Mouse (Mus musculus): ENCODE measurements around the gene Atp6v1g2.
A peak's percentile ranks its signal among the peaks of the same experiment; 100 is the strongest.

Gene Atp6v1g2

DNA sequence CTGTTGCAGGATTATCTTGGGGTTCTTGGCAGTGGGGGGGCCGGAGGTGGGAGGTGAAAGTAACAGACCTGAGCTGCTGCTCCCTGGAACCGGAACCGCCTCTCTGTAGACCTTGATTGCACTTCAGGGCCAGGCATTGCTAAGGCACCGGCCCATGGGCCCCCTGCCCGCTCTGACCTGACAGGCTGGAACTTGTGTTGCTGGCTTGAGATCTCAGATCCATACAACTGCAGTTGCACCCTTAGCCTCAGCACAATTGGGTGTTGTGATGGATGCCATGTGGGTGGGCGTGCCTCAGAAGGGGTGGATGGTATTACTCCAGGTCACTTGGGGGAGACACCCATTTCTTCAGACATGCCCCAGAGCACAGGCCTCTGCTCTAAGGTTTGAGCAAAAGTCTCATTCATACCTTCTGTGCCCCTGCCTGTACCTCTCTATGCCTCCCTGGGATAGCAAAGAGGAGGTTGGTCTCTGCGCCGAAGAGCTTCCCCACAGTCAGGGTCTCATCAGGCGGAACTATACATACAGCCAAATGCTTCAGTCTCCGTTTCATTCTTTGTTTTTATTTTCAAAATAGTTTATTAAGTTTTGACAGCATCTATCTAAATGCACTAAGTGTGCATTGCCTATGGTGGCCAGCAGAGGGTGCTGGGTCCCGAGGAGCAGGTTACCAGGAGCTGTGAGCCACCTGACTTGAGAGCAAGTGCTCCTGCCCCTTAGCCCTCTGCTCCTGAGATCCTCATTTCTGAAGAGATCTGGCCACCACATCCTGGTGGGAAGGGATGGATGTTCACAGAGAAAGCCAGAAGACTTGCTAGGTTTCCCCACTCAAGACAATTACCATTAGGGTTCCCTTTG lies 21.0 kb downstream of the Atp6v1g2 start:
- DNase-seq (ENCODE audit: low spot score in 2 of 2), result peak; percentile 67 to 78

DNA sequence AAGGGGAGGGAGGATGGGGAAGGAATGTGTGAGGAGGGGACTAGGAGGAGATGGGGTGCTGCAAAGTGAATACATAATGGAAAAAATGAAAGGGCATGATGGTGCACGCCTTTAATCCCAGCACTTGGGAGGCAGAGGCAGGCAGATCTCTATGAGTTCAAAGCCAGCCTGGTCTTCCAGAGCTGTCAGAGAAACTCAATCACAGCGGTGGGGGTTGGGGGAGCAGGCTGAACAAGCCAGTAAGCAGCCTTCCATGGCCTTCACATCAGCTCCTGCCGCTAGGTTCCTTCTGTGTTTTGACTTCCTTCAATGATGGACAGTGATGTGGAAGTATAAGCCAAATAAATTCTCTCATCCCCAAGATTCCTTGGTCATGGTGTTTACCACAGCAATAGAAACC lies 21.8 kb downstream of the Atp6v1g2 start:
- DNase-seq (ENCODE audit: low spot score in 2 of 2), result no peak

- DNase-seq (ENCODE audit: low spot score in 2 of 2), result no peak
Measured at GRCm38 (mm10) chr17:35255704-35256103, 22.2 kb downstream of the Atp6v1g2 start.

DNA sequence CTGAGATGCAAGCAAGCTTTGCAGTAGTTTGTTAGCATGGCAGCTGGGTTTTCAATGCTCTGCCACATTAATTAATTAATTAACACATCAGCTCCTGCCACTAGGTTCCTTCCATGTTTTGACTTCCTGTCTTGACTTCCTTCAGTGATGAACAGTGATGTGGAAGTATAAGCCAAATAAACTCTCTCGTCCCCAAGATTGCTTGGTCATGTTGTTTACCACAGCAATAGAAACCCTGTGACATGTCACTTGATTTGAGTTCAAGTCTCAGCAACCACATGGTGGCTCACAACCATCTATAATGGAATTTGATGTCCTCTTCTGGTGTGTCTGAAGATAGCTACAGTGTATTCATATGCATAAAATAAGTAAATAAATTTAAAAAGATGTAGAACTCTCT lies 23.9 kb downstream of the Atp6v1g2 start:
- no peak for DNase-seq (ENCODE audit: low spot score in 2 of 2)

GRCm38 (mm10) chr17:35257824-35258491 lies 24.5 kb downstream of the Atp6v1g2 start:
- DNase-seq (ENCODE audit: low spot score in 2 of 2), result peak; percentile 96 to 97

GRCm38 (mm10) chr17:35258492-35259478 lies 25.3 kb downstream of the Atp6v1g2 start:
- peak; percentile 95 for DNase-seq (ENCODE audit: low spot score in 2 of 2)

DNA sequence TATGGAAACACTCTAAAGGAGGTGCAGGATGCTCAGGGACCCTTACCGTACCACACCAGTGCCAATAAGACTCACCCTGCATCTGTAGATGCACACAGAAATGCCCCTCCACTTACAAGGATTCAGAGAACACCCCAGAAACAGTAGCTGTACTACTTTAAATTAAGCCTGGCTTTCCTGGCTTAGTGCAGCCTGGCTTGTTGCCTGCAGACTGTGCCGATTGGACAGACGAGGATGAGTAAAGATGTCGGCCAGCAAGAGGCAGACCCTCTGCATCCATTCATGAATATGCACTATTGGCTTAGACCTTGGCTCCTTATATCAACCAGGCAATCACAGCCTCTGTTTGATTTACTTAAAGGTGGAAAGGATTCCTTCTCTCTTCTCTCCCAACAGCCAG lies 26.2 kb downstream of the Atp6v1g2 start:
- DNase-seq (ENCODE audit: low spot score in 2 of 2), result no peak

DNA sequence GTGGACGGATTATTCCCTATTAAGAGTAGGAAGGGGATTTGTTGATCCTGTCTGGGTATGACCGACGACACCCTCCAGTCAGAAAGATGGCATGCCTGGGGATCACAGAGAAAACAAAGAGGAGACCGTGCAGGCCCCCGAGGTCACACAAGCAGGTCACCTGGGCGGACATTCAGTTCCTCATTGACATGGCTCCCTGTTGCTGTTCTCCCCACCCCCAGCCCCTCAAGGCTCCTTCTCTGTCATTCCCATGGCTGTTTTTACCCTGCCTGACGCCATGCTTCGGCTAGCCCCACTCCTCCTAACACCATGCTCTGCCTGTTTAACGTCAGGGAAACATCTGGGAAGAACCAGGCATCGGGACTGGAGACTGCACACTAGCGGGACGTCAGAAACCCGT lies 28.2 kb downstream of the Atp6v1g2 start:
- no peak for DNase-seq (ENCODE audit: low spot score in 2 of 2)

DNA sequence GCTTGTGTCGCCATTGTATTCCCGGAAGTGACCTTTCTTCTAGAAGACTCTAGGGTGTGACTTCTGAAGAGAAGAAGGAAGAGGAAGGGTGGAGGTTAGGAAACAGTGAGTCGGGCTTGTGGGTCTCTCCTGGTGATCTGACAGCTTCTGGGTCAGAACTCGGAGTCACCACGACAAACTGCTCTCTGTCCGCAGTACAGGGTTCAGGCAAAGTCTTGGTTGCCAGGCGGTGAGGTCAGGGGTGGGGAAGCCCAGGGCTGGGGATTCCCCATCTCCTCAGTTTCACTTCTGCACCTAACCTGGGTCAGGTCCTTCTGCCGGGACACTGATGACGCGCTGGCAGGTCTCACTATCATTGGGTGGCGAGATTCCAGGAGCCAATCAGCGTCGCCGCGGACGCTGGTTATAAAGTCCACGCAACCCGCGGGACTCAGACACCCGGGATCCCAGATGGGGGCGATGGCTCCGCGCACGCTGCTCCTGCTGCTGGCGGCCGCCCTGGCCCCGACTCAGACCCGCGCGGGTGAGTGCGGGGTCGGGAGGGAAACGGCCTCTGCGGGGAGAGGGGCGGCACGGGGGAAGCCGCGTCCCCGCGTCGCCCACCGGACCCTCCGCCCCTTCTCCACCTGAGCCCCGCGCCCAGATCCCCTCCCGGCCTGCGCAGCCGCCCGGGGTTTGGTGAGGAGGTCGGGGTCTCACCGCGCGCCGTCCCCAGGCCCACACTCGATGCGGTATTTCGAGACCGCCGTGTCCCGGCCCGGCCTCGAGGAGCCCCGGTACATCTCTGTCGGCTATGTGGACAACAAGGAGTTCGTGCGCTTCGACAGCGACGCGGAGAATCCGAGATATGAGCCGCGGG lies 29.4 kb downstream of the Atp6v1g2 start, which contains the start of gene H2-D1:
Gene H2-D1 (plus strand): TSS at position 67 of the 859 bp plus-strand sequence.
- DNase-seq (ENCODE audit: low spot score in 2 of 2), result peak; percentile 100

DNA sequence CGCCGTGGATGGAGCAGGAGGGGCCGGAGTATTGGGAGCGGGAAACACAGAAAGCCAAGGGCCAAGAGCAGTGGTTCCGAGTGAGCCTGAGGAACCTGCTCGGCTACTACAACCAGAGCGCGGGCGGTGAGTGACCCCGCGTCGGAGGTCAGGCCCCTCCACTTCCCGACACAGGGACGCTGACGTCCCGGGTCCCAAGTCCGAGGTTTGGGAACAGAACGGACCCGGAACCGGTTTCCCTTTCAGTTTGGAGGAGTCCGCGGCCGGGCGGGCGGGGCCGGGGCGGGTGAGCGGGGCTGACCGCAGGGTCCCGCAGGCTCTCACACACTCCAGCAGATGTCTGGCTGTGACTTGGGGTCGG lies 30.0 kb downstream of the Atp6v1g2 start:
- no peak for DNase-seq (ENCODE audit: low spot score in 2 of 2)

- peak in 1 of 2 experiments; percentile 41 for DNase-seq (ENCODE audit: low spot score in 2 of 2)
Measured at GRCm38 (mm10) chr17:35267399-35268086, 34.1 kb downstream of the Atp6v1g2 start.

DNA sequence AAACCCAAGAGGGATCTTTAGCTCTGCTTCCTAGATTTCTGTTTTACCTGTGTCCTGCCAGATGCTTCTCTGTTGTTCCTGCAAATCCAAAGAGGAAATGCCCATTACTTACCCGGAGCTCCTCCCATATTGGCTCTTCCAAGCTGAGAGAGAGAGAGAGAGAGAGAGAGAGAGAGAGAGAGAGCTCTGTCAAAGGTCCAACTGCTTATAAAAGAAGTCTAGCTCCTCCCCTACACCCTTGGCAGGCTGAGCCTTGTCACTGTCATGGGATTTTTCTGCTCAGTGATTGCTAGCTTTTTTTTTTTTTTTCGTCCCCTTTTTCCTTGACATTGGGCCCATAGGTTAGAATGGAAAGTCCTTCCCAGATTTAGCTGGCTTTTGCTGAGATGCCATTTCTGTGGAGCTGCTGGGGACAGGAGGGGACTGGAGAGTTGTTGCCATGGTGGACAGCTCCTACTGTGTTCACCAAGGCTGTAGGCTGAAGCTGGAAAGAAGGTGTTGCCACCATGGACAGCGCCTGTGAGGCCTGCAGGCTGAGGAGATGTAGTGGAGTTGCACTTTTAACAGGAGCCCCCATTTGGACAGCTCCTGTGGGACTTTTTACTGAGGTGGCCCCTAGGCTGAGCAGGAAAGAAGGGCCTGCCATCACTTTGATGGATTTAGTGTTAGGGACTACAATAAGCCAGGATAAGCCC lies 36.3 kb downstream of the Atp6v1g2 start:
- DNase-seq (ENCODE audit: low spot score in 2 of 2), result no peak

- no peak for DNase-seq (ENCODE audit: low spot score in 2 of 2)
Measured at GRCm38 (mm10) chr17:35272249-35272648, 38.8 kb downstream of the Atp6v1g2 start.

GRCm38 (mm10) chr17:35274770-35275169 lies 41.3 kb downstream of the Atp6v1g2 start:
- DNase-seq (ENCODE audit: low spot score in 2 of 2), result peak; percentile 76 to 85

DNA sequence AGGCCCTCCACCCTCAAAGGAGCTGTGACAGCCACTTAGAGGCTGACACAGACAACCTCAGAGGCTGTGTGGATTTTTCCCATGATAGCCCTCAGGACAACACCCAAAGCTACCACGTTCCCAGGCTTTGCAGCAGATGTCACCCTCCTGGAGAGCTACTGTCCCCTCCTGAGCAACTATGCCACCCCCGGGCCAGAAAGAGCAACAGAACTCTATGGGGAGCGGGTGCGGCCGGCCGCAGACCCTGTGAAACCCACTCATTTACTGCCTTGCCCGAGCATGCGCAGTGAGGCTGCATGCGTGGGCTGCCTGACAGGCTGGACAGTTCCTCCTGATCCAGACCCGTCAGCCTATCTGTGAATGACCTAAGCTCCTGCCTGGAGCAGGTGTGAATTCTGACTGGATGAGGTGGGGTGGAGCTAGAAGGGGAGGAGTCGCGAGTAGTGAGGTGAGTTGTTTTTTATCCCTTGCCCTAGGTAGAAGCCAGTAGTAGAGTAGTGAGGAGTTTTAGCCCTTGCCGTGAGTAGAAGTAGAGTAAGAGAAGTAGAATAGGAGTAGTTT lies 42.9 kb downstream of the Atp6v1g2 start:
- no peak for DNase-seq (ENCODE audit: low spot score in 2 of 2)

DNA sequence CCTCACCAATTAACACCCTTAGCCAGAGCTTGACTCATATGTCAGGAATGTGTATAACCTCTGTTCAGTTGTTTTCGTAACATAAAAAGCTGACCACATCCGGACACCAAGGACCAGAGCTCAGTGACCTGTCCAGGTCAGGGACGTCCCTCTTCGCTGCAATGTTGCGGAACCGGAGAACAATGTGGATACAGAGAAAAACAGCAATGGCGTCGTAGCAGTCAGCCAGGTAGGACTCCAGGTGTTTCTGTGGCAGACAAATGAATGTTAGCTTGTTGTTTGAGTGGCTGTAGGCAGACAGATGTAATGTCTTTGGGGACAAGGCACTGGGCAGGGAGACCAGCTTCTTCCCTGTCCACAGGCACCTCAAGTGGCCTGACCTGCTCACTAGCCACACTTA lies 44.6 kb downstream of the Atp6v1g2 start:
- DNase-seq (ENCODE audit: low spot score in 2 of 2), result no peak

- DNase-seq (ENCODE audit: low spot score in 2 of 2), result no peak
Measured at GRCm38 (mm10) chr17:35278957-35279688, 45.7 kb downstream of the Atp6v1g2 start.

- no peak for DNase-seq (ENCODE audit: low spot score in 2 of 2)
Measured at GRCm38 (mm10) chr17:35280276-35280675, 46.8 kb downstream of the Atp6v1g2 start.

DNA sequence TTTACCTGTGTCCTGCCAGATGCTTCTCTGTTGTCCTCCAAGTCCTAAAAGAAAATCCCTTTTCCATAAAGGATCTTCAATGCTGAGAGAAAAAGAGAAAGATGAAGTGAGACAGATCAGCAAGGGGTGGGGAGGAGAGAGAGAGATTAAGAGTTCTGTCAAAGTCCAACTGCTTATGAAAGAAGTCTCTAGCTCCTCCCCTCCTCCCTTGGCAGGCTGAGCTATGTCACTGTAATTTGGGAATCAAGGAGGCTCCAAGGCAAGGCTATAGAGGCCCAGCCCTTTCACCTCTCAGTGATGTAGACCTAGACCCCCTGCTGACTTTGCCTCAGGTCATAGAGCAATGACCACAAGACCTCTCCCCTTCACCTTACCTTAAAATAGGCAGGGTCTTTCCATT lies 52.0 kb downstream of the Atp6v1g2 start:
- no peak for DNase-seq (ENCODE audit: low spot score in 2 of 2)
